Mouse (Mus musculus): ENCODE data around the gene Cbr1.

Gene Cbr1

DNA sequence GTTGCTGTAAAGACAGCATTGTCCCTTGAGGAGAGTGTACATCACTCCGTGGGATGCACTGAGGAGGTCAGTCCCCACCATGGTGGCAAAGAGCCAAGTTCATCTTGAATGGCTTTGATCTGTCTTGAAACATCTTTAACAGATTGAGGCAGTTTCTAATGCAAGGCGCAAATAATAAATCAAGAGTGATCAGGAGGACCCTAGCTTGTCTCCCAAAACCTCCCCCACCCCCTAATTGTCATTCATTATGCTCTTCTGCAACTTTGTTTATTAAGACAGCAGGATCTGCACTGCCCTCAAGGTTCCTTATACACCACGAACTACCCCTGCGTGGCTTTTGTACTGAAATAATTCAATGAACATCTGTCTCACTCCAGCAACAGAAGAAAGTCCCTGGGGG, at the start of gene Cbr1:
Gene Cbr1, plus strand, starts transcription at position 301 of the 400 bp plus-strand sequence.
- DNase-seq (ENCODE audit: low spot score in 2 of 2) = no peak

DNA sequence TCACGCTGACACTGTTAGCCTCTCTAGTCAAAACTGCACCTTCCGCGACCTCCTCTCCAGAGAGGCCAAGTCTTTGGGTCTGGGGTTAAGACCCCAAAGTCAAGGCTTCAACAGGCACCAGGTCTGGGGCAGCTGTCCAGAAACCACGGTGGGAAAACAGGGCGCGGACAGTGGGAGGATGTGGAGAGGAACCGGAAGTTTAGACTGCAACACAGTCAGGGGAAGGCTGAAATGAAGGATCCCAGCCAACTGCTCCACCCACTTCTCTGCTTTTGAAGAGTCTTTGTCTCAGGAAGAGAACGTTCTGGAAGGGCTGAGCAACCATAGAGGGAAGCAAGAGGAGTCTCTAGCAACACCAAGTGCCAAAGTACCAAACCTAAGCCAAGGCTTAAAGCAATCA, 48.0 kb upstream of the Cbr1 start:
- DNase-seq (ENCODE audit: low spot score in 2 of 2) = no peak

DNA sequence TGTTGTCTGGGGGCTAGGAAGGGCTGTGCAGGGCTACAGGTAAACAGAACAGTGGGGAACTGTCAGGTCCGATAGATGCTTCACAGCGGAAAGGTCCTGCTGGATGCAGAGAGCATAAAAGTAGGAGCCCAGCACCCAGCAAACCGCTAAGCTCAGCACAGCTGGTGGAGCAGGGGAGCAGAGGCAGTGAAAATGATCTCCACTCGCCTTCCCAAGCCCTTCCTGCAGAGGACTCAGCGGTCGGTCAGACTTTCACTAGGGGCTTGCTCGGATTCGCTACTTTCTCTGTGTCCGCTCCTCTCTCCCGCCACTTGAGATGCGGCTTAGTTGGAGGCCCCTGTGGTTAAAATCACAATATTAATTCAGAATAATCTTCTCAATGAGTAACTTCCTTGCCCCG, 47.2 kb upstream of the Cbr1 start:
- no peak for DNase-seq (ENCODE audit: low spot score in 2 of 2)

- no peak for DNase-seq (ENCODE audit: low spot score in 2 of 2)
Observed at GRCm38 (mm10) chr16:93572383-93572782, 33.3 kb upstream of the Cbr1 start.

DNA sequence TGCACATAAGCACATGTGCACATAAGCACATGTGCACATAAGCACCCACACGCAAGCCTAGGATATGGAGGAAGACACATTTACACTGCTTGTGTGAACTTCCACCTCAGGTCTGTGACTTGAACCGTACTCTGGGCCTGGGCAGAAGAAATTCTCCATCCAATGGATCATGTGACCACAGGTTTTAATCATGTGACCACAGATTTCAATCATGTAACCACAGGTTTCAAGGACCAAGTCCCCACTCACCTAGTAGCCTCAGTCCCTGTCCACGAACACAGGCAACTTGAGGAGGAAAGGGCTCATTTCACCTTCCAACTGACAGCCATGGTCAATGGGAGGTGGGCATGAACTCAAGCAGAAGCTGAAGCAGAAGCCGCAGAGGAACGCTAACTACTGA, 32.2 kb upstream of the Cbr1 start:
- DNase-seq (ENCODE audit: low spot score in 2 of 2) = no peak

- DNase-seq (ENCODE audit: low spot score in 2 of 2) = no peak
Observed at GRCm38 (mm10) chr16:93574521-93575191, 31.0 kb upstream of the Cbr1 start.

DNA sequence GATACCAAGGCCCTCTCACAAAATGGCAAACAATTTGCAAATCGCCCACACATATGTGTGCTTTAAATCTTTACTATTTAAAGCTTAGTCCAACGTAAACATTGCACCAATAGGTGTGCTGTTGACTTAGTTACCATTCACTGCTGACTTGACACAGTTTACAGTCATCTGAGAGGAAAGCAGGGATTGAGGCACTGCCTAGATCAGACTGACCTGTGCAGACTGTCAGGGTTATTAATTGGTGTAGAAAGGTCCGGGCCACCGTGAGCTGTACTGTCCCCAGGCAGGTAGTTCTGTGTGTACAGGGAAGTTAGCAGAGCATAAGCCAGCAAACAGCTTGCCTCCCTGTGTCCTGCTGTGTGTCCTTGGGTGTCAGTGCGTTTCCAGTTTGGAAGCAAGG, 30.1 kb upstream of the Cbr1 start:
- DNase-seq (ENCODE audit: low spot score in 2 of 2) = no peak

DNA sequence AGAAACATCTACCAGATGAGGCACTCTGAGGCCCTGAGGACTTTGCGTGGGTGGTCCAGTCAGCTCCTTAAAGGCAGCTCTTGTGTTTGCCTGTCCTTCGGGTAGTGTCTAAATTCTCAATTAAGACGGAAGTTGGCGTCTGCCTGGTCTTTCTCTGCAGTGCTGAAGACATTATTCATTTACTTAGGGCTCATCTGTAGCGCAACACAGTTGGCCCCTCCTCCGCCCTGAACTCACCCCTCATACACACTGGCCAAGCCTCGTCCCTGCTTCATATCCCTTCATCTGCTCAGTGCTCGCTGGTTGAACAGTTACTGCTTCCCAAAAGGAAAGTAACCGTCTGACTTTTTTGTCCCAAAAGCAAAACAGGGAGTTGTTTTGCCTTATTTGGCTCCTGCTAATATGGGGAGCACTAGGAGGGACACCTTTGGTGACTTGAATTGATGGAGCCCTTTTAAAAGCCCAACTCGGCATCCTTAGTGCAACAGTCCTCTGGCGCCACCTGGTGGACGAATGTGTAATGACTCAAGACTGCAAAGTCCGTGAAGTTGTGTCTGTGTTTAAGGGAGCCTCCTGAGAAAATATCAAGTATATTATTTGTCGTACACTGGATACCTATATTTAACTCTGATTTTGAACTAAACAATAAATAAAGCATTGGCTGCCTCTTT, 29.1 kb upstream of the Cbr1 start:
- peak in 1 of 2 experiments; percentile 87 for DNase-seq (ENCODE audit: low spot score in 2 of 2)

DNA sequence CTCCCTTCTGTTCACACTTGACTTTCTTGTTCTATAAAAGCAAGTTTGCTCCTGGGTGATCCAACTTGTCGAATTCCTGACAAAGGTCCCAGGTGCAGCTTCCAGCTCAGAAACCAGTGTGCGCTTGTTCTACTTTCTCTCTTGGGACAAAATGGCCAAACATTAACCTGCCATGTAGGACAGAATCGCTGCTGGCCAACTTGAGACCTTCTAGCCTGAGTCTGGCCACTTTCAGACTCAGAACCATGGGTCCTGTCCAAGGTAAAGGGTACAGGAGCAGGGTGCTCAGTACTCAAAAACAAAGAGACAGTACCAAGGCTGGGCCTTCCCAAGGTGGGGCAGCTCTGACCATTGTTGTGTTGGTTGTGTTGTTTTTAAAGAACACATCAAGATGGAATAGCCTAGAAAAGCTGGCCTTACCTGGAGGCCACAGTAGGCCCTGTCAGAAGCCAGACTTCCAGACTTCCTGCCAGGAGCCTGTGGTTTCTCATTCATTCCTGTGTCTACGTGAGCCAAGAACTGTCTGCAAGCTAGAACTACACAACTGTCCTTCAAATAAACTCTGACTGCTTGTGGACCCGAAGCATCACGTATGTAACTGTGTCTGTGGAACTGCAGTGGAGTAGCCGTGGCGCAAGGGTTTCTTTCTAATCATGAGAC, 27.2 kb upstream of the Cbr1 start:
- no peak for DNase-seq (ENCODE audit: low spot score in 2 of 2)

- DNase-seq (ENCODE audit: low spot score in 2 of 2) = no peak
Observed at GRCm38 (mm10) chr16:93581125-93581524, 24.5 kb upstream of the Cbr1 start.

DNA sequence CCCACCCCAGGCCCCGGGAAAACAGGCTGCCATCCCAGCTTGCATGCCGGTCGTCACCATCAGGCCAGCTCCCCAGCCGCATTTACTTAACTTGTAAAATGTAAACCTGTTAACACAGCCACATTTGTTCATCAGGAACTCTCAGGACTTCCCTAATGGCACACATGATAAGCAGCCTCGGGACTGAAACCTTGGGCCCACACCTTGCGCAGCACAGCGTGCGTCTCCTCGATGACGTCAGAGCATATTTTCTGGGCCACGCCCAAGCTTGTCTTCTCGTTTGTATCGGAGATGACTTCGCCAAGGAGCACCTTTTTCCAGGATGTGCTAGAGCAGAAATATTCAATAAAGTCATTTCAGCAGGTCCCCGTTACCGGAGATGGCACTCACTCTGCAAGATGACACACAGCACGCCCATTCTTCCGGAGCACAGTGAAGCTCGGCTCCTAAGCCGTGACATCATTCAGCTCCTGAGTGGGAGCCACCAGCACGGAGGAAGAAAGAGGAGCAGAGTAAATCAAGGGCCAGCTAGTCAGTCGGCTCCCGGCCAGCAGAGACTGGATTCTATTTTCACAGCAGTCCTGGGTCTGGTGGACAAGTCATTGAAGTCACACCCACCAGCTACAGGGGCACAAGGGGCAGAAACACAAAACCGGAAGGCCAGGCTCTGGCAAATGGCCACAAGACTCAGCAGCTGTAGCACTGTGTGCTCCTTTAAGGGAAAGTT, 20.5 kb upstream of the Cbr1 start:
- no peak for DNase-seq (ENCODE audit: low spot score in 2 of 2)

GRCm38 (mm10) chr16:93585703-93586205, 19.9 kb upstream of the Cbr1 start:
- no peak for DNase-seq (ENCODE audit: low spot score in 2 of 2)

- DNase-seq (ENCODE audit: low spot score in 2 of 2) = no peak
Observed at GRCm38 (mm10) chr16:93586382-93586781, 19.3 kb upstream of the Cbr1 start.

DNA sequence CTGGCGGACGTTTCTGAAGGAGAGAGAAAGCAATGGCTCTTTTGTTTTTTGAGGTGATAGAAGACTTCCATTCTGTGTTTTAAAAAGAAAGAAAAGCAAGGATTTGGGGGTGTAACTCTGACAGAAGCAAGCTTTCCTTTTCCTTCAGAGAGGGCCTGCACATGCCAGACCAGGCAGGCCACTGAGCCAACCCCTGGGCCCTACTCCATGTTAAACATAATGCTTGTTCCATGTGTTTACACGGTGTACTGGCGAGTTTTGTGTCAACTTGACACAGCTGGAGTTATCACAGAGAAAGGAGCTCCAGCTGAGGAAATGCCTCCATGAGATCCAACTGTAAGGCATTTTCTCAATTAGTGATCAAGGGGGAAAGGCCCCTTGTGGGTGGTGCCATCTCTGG, 17.4 kb upstream of the Cbr1 start:
- DNase-seq (ENCODE audit: low spot score in 2 of 2) = no peak

DNA sequence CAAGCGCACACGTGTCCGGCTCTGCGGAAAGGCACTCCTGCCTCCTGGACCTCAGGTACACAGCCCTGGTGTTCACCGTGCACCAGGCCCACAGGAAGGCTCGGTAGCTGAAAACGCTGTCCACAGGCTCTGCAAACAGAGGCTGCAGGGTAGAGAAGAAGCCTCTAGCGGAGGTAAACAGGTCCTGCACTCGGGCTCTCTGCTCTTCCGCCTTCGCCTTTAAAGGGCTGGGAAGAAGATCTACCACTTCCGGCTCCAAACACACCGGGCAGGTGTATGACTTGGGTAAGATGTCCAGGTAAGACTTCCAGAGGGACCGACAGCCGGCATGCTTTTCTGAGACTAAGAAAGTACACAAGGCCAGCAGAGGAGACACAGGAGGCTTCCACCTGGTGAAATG, 14.7 kb upstream of the Cbr1 start:
- no peak for DNase-seq (ENCODE audit: low spot score in 2 of 2)

- no peak for DNase-seq (ENCODE audit: low spot score in 2 of 2)
Observed at GRCm38 (mm10) chr16:93591450-93592430, 13.9 kb upstream of the Cbr1 start.

DNA sequence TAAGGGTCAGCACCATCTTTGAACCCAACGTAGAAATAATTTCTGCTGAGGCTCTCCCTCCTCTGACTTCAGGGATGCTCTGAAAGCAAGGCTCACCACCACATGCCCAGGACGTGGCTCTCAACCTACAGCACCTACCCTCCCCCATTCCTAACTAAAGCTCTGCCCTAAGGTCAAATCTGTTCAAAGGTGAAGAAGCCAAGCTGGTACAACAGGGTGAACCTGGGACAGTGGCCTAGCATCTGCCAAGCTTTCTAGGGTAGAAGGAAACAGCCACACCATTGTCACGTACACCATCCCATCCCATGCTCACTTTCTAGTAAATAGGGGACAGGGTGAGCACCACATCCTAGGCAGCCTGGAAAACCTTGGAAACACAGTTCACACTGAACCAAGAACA, 12.9 kb upstream of the Cbr1 start:
- DNase-seq (ENCODE audit: low spot score in 2 of 2) = no peak

DNA sequence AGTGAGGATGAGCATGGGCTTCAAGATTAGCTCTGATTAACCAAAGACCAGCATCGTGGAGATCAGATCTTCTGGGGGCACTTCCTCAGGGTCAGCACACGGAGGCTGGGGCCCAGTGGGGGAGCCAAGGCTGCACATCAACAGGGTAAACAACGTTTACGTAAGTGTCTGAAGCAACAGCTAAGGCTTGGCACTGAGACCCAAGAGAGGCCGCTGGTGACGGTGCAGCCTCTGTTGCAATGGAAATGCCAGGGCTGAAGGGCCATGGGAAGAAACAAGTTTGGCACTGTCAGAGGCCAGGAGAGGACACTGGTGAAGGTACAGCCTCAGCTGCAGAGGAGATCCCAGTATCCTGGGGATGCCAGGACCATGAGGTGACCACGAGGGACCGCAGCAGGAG, 12.2 kb upstream of the Cbr1 start:
- DNase-seq (ENCODE audit: low spot score in 2 of 2) = no peak

DNA sequence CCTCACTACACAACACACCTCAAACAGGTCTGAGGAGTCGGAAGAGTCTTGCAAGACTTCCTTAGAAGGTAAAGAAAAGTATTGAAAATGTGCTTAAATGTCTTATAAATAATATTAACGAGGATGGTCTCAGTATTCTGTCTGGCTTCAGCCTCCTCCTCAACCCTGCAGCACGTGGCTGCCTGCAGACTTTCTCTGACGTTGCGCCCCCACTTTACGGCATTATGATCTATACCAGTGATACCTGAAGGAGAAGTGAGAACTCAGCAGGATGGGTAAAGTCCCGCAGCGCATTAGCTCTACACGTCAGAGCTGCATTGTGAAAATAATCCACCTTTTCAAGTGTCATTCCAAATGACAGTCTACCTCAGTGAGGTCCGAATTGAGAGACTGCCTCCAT, 11.2 kb upstream of the Cbr1 start:
- DNase-seq (ENCODE audit: low spot score in 2 of 2) = no peak

- DNase-seq (ENCODE audit: low spot score in 2 of 2) = no peak
Observed at GRCm38 (mm10) chr16:93595766-93596165, 9.9 kb upstream of the Cbr1 start.

DNA sequence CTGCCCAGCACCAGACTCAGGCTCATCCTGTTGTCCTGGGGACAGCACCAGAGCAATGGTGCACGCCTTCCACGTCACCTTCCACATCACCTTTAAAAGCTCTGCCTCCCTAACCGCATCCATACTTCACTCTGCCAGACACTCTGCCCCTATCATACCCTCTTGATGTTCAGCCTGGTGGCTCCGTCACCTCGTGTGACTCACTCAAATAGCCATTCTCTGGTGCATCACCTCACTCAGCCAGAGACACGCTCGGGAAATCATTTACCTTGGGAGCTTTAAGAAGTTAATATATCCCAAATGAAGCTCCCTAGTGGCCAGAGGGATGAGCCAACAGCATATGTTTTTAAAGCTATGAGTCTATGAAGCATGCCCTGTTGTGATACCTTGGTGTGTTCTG, 8.8 kb upstream of the Cbr1 start:
- no peak for DNase-seq (ENCODE audit: low spot score in 2 of 2)

All from left cerebral cortex, adult 9 months (tissue).